Mouse (Mus musculus): ENCODE measurements around the gene Prps1.
A peak's percentile ranks its signal among the peaks of the same experiment; 100 is the strongest.

The Prps1 gene

DNA sequence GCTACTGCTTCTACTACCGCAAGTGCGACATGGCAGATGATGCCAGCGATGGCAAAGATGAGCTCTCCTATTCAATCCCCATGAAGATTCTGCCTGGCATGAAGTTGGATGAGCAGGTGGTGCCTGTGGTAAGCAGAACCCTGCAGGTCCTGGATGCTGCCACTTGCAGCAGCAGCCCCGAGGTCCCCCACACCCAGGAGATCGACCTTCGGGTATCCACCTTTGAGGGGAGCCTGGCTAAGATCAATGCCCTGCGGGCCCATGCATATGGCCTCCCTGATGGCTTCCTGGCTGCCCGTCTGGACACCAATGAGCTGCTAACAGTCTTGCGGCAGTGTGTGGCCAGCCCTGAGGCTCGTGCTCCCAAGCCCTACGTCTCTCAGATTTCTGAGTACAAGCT lies 23.6 kb upstream of the Prps1 start:
- H3K36me3 ChIP-seq (ENCODE audit: insufficient read depth, low read length): no peaks in the 10 kb centered on the region
- H3K4me3 ChIP-seq (replicated peaks; ENCODE audit: low read length): peak overlapping the region; percentile 51
- no peak for TF ChIP-seq CTCF (conservative IDR thresholded peaks at IDR 0.05; ENCODE audit: low read length)
- TF ChIP-seq NANOG (IDR thresholded peaks at IDR 0.05; ENCODE audit: borderline replicate concordance, low read length): no peak
- no peak for TF ChIP-seq POU5F1 (IDR thresholded peaks at IDR 0.05; ENCODE audit: borderline replicate concordance, low read length)
- peaks cover 22% of the 10 kb centered on the region; the same call in 1 of the 2 replicates for H3K4me1 ChIP-seq (replicated peaks; ENCODE audit: low read depth, low read length)
- H3K27me3 ChIP-seq (ENCODE audit: insufficient read depth, low read length): peaks cover 30% of the 10 kb centered on the region
- H3K9me3 ChIP-seq (ENCODE audit: low read length): no peaks in the 10 kb centered on the region

DNA sequence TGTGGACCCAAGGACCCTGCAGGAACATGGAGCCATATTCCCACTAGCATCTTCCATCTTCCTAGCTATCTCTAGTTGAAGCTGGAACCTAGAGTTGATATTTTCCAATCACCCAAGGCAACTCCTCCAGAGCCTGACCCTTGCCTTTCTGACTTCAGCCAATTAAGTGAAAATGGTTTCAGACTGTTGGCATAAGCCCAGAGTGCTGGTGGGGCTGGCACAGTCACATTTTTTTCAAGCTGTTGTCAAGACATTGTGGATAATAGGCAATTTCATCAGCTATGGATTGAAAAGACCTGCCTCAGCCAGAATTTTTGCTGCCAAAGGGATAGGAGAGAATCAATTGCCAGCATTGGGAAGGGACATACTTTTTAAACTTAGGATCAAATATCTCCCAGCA lies 18.5 kb upstream of the Prps1 start:
- no peak for TF ChIP-seq CTCF (conservative IDR thresholded peaks at IDR 0.05; ENCODE audit: low read length)
- no peak for TF ChIP-seq NANOG (IDR thresholded peaks at IDR 0.05; ENCODE audit: borderline replicate concordance, low read length)
- no peak for TF ChIP-seq POU5F1 (IDR thresholded peaks at IDR 0.05; ENCODE audit: borderline replicate concordance, low read length)

GRCm38 (mm10) chrX:140445551-140445950 lies 10.9 kb upstream of the Prps1 start:
- Histone ChIP-seq H3K27me3 (ENCODE audit: insufficient read depth, low read length) (no peaks in the 10 kb centered on the region), H3K36me3 (ENCODE audit: insufficient read depth, low read length) (no peaks in the 10 kb centered on the region), H3K4me3 (replicated peaks; ENCODE audit: low read length) (peak overlapping the region; percentile 37; the same call in 1 of the 2 replicates), H3K4me1 (replicated peaks; ENCODE audit: low read depth, low read length) (no peaks in the 10 kb centered on the region), H3K9me3 (ENCODE audit: low read length) (no peaks in the 10 kb centered on the region)
- TF ChIP-seq NANOG (IDR thresholded peaks at IDR 0.05; ENCODE audit: borderline replicate concordance, low read length) (no peak), POU5F1 (IDR thresholded peaks at IDR 0.05; ENCODE audit: borderline replicate concordance, low read length) (no peak), CTCF (conservative IDR thresholded peaks at IDR 0.05; ENCODE audit: low read length) (no peak)

More for the DNA sequence above, 18.5 kb upstream of the Prps1 start:
- Histone ChIP-seq H3K36me3 (ENCODE audit: insufficient read depth, low read length) (no peaks in the 10 kb centered on the region), H3K27me3 (ENCODE audit: insufficient read depth, low read length) (peaks cover 5% of the 10 kb centered on the region; the same call in 1 of the 2 replicates), H3K9me3 (ENCODE audit: low read length) (no peaks in the 10 kb centered on the region), H3K4me1 (replicated peaks; ENCODE audit: low read depth, low read length) (peaks cover 9% of the 10 kb centered on the region; the same call in 1 of the 2 replicates), H3K4me3 (replicated peaks; ENCODE audit: low read length) (no peak overlapping the region)

- Histone ChIP-seq H3K4me3 (replicated peaks; ENCODE audit: low read length) (no peak overlapping the region), H3K27me3 (ENCODE audit: insufficient read depth, low read length) (no peaks in the 10 kb centered on the region), H3K9me3 (ENCODE audit: low read length) (no peaks in the 10 kb centered on the region), H3K36me3 (ENCODE audit: insufficient read depth, low read length) (no peaks in the 10 kb centered on the region), H3K4me1 (replicated peaks; ENCODE audit: low read depth, low read length) (peaks cover 8% of the 10 kb centered on the region)
- TF ChIP-seq NANOG (IDR thresholded peaks at IDR 0.05; ENCODE audit: borderline replicate concordance, low read length) (no peak), CTCF (conservative IDR thresholded peaks at IDR 0.05; ENCODE audit: low read length) (no peak), POU5F1 (IDR thresholded peaks at IDR 0.05; ENCODE audit: borderline replicate concordance, low read length) (no peak)
Measured at GRCm38 (mm10) chrX:140450071-140450470, 6.3 kb upstream of the Prps1 start.

GRCm38 (mm10) chrX:140456751-140457491 lies 508 bp downstream of the Prps1 start:
- no peak for TF ChIP-seq POU5F1 (IDR thresholded peaks at IDR 0.05; ENCODE audit: borderline replicate concordance, low read length)
- no peak for TF ChIP-seq NANOG (IDR thresholded peaks at IDR 0.05; ENCODE audit: borderline replicate concordance, low read length)
- TF ChIP-seq CTCF (conservative IDR thresholded peaks at IDR 0.05; ENCODE audit: low read length): no peak
- peaks cover 32% of the 10 kb centered on the region for H3K4me1 ChIP-seq (replicated peaks; ENCODE audit: low read depth, low read length)

GRCm38 (mm10) chrX:140457502-140457901 lies 1.1 kb downstream of the Prps1 start:
- Histone ChIP-seq H3K4me1 (replicated peaks; ENCODE audit: low read depth, low read length) (peaks cover 32% of the 10 kb centered on the region), H3K9me3 (ENCODE audit: low read length) (no peaks in the 10 kb centered on the region), H3K36me3 (ENCODE audit: insufficient read depth, low read length) (no peaks in the 10 kb centered on the region), H3K27me3 (ENCODE audit: insufficient read depth, low read length) (no peaks in the 10 kb centered on the region), H3K4me3 (replicated peaks; ENCODE audit: low read length) (peak overlapping the region; percentile 86)
- TF ChIP-seq CTCF (conservative IDR thresholded peaks at IDR 0.05; ENCODE audit: low read length): no peak
- no peak for TF ChIP-seq NANOG (IDR thresholded peaks at IDR 0.05; ENCODE audit: borderline replicate concordance, low read length)
- TF ChIP-seq POU5F1 (IDR thresholded peaks at IDR 0.05; ENCODE audit: borderline replicate concordance, low read length): no peak

More at GRCm38 (mm10) chrX:140456751-140457491, 508 bp downstream of the Prps1 start:
- Histone ChIP-seq H3K36me3 (ENCODE audit: insufficient read depth, low read length) (no peaks in the 10 kb centered on the region), H3K27me3 (ENCODE audit: insufficient read depth, low read length) (no peaks in the 10 kb centered on the region), H3K9me3 (ENCODE audit: low read length) (no peaks in the 10 kb centered on the region), H3K4me3 (replicated peaks; ENCODE audit: low read length) (peak overlapping the region; percentile 86)

DNA sequence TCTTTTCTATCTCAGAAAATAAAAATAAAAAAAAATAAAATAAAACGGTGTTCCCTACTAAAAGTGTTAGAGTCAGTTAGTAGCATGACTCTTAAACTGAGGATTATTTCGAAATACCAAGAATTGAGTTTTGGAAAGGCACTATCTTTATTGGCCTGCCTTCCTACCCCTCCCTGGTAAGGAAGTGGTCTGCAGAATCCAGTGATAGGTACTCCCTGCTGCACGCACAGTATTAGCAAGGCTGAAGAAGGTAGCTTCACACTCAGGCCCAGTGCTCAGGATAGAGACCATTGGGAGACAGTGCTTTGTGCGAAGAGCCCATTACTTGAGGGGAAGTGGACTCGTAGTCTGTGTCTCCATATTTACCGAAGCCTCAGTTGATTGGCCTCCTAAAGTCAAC lies 21.8 kb downstream of the Prps1 start:
- Histone ChIP-seq H3K4me3 (replicated peaks; ENCODE audit: low read length) (no peak overlapping the region), H3K9me3 (ENCODE audit: low read length) (no peaks in the 10 kb centered on the region), H3K4me1 (replicated peaks; ENCODE audit: low read depth, low read length) (no peaks in the 10 kb centered on the region), H3K27me3 (ENCODE audit: insufficient read depth, low read length) (no peaks in the 10 kb centered on the region), H3K36me3 (ENCODE audit: insufficient read depth, low read length) (peaks cover 49% of the 10 kb centered on the region)
- TF ChIP-seq POU5F1 (IDR thresholded peaks at IDR 0.05; ENCODE audit: borderline replicate concordance, low read length): no peak
- TF ChIP-seq CTCF (conservative IDR thresholded peaks at IDR 0.05; ENCODE audit: low read length): no peak
- TF ChIP-seq NANOG (IDR thresholded peaks at IDR 0.05; ENCODE audit: borderline replicate concordance, low read length): no peak

DNA sequence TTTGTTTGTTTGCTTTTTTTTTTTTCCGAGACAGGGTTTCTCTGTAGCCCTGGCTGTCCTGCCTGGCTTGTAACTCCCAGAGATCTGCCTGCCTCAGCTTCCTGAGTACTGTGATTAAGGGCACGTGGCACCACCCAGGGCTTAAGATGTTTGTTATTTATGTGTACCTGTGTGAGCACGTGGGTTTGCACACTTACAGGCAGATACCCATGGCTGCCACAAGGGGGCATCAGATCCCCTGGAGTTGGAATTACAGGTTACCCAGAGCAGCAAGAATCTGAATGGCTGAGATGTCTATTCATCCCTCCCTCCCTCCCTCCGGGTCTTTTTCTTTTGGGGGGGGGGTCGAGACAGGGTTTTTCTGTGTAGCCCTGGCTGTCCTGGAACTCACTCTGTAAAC lies 22.8 kb downstream of the Prps1 start:
- no peaks in the 10 kb centered on the region for H3K9me3 ChIP-seq (ENCODE audit: low read length)
- H3K27me3 ChIP-seq (ENCODE audit: insufficient read depth, low read length): no peaks in the 10 kb centered on the region
- TF ChIP-seq NANOG (IDR thresholded peaks at IDR 0.05; ENCODE audit: borderline replicate concordance, low read length): no peak
- no peak for TF ChIP-seq POU5F1 (IDR thresholded peaks at IDR 0.05; ENCODE audit: borderline replicate concordance, low read length)
- peak; percentile 50 for TF ChIP-seq CTCF (conservative IDR thresholded peaks at IDR 0.05; ENCODE audit: low read length)
- H3K4me3 ChIP-seq (replicated peaks; ENCODE audit: low read length): no peak overlapping the region
- H3K4me1 ChIP-seq (replicated peaks; ENCODE audit: low read depth, low read length): no peaks in the 10 kb centered on the region
- peaks cover 39% of the 10 kb centered on the region for H3K36me3 ChIP-seq (ENCODE audit: insufficient read depth, low read length)

Data from E14TG2a.4 (cell line).